Mouse (Mus musculus) urinary bladder, postnatal 10 days (tissue): ENCODE data around the gene Wwtr1.

ENCODE experiments used
- DNase-seq: peaks from one replicate; pipeline ENCODE4 v3.0.0; 2022; ENCODE audit warnings: low spot score

Gene Wwtr1

GRCm38 (mm10) chr3:57516146-57516545 lies 59.6 kb downstream of the Wwtr1 start:
- DNase-seq: no peak

- no peak for DNase-seq
These were observed 60.7 kb downstream of the Wwtr1 start for GRCm38 (mm10) chr3:57515044-57515443.

GRCm38 (mm10) chr3:57511816-57512586 lies 63.7 kb downstream of the Wwtr1 start:
- DNase-seq: no peak

GRCm38 (mm10) chr3:57509945-57510675 lies 65.6 kb downstream of the Wwtr1 start:
- no peak for DNase-seq

- no peak for DNase-seq
These were observed 69.7 kb downstream of the Wwtr1 start for GRCm38 (mm10) chr3:57505991-57506390.

- no peak for DNase-seq
These were observed 71.0 kb downstream of the Wwtr1 start for GRCm38 (mm10) chr3:57504756-57505155.

GRCm38 (mm10) chr3:57501596-57502220 lies 74.0 kb downstream of the Wwtr1 start:
- no peak for DNase-seq

GRCm38 (mm10) chr3:57500846-57501245 lies 74.9 kb downstream of the Wwtr1 start:
- DNase-seq: no peak

GRCm38 (mm10) chr3:57497791-57498190 lies 77.9 kb downstream of the Wwtr1 start:
- no peak for DNase-seq

GRCm38 (mm10) chr3:57496428-57496827 lies 79.3 kb downstream of the Wwtr1 start:
- no peak for DNase-seq

GRCm38 (mm10) chr3:57487455-57488153 lies 88.1 kb downstream of the Wwtr1 start:
- no peak for DNase-seq

GRCm38 (mm10) chr3:57486068-57486467 lies 89.6 kb downstream of the Wwtr1 start:
- DNase-seq: no peak

- DNase-seq: no peak
These were observed 93.7 kb downstream of the Wwtr1 start for GRCm38 (mm10) chr3:57481981-57482380.

GRCm38 (mm10) chr3:57480640-57481039 lies 95.1 kb downstream of the Wwtr1 start:
- no peak for DNase-seq

GRCm38 (mm10) chr3:57474421-57474820 lies 101.3 kb downstream of the Wwtr1 start:
- no peak for DNase-seq

- no peak for DNase-seq
These were observed 103.3 kb downstream of the Wwtr1 start for GRCm38 (mm10) chr3:57472407-57472806.

GRCm38 (mm10) chr3:57470981-57471601 lies 104.6 kb downstream of the Wwtr1 start:
- no peak for DNase-seq

GRCm38 (mm10) chr3:57470326-57470725 lies 105.4 kb downstream of the Wwtr1 start:
- DNase-seq: no peak

- DNase-seq: no peak
These were observed 106.4 kb downstream of the Wwtr1 start for GRCm38 (mm10) chr3:57469325-57469724.

GRCm38 (mm10) chr3:57466289-57466688 lies 109.4 kb downstream of the Wwtr1 start:
- no peak for DNase-seq

GRCm38 (mm10) chr3:57463302-57463701 lies 112.4 kb downstream of the Wwtr1 start:
- no peak for DNase-seq

- no peak for DNase-seq
These were observed 117.1 kb downstream of the Wwtr1 start for GRCm38 (mm10) chr3:57458652-57459051.
